Mouse (Mus musculus) embryonic fibroblast, embryonic 13.5 days (primary cell): ENCODE measurements at regions not wholly inside any gene's neighbourhood (a gene's known extent, or its start where the extent isn't known, plus 50 kb on each side); places are given as distances from the start of the nearest gene placed in this dataset.

Experiments
- CTCF ChIP-seq: IDR thresholded peaks from 2 replicates; pipeline ENCODE4 v1.5.1; 2011; ENCODE audit warnings: mild to moderate bottlenecking, control low read depth, low read length, moderate library complexity, borderline replicate concordance; ENCODE audit not compliant: insufficient read depth
- POLR2A ChIP-seq: IDR thresholded peaks from 2 replicates; pipeline ENCODE4 v1.6.1; 2011; ENCODE audit warnings: low read depth, mild to moderate bottlenecking, control low read depth, low read length, moderate library complexity

GRCm38 (mm10) chr6:140192526-140192925 is 151.3 kb upstream of the Plcz1 start:
- TF ChIP-seq POLR2A (no peak), CTCF (no peak)
